Mouse (Mus musculus): ENCODE data around the gene Gm28434. TPM values are rescaled to one million over a fixed set of nuclear protein-coding genes. Genes with fewer than 3 reads are reported as not detected.

The Gm28434 gene
- polyA plus RNA-seq (2012; rRNA removed): not detected in 2 replicates

DNA sequence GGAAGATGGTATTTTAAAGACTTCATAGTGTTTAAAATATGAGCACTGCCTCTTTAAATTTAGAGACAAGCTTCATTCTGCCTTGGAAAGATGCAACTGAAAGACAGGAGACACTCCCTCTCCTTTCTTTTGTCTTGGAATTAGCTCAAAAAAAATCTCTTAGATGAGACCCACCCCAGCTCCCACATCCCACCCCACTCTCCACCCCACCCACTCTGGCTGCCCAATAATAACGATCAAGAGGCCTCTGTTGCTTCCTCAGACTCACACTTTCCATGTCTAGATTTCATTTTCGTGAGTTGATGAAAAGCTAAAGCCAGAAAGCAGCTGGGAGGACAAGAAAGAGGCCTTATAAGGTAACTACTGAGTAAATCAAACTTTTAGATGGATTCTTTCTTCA lies at the start of gene Gm28434, which contains the start of gene 2310003L06Rik:
Gene Gm28434, plus strand, starts transcription at position 317 of the 400 bp plus-strand sequence.
Gene 2310003L06Rik, plus strand, starts transcription at position 259 of the 400 bp plus-strand sequence.
- no peak for DNase-seq (ENCODE audit: low read depth)

- no peak for DNase-seq (ENCODE audit: low read depth)
Observed at GRCm38 (mm10) chr5:87925372-87925771, 43.9 kb upstream of the Gm28434 start, which contains the start of gene Csn3. TSS of gene Csn3 (plus strand) at chr5:87925579.

DNA sequence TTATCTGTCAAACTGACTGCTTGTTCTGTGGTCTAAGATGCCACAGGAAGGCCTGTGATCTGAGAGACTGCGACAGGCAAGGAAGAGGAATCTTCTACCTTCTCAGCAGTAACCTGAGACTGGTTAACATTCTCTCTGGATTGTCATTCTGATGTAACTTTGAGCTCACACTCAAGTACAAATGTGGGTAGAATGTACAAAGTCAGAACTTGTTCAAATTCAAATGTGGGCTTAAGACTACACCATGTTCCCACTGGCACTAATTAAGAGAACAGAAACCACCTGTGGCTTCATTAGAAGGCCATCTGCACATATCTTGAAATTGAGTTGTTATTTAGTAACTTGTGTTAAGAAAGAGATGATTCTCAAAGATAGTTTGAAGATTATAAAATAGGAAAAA lies 37.7 kb upstream of the Gm28434 start:
- no peak for DNase-seq (ENCODE audit: low read depth)

DNA sequence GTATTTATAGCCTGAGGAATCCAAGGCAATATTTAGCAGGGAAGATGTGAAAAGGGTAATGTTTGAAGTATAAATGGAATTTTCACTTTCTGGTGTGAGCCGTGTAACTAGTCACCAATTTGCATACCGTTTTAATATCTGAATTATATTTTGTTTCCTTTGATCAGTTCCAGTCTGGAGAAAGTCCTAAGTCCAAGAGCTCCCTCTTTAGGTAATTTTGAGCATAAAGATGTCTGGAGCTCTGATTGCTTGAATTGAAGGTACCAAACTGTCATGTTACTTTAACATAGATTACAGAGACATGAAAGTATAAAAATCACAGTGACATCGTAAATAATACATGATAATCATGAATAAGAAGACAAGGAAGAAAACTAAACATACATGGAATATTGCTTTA lies 28.6 kb upstream of the Gm28434 start:
- no peak for DNase-seq (ENCODE audit: low read depth)

DNA sequence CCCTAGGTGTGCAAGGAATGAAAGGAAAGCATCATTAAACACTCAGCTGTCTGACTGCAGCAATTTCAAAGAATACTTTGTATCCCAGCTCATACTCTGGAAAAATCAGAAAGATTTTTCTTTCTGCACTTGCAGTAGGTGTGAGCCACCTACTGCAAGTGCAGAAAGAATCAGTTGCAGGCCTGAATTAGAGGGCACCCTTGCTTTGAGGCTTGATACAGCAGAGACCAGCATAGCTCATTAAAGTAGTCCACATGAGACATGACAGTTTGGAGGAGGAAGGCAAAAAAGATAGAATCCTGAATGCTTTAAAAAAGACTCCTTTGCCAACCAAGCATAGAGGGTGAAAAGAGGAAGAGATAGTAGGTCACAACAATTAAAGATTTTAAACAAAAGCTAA lies 26.8 kb upstream of the Gm28434 start:
- DNase-seq (ENCODE audit: low read depth): no peak

DNA sequence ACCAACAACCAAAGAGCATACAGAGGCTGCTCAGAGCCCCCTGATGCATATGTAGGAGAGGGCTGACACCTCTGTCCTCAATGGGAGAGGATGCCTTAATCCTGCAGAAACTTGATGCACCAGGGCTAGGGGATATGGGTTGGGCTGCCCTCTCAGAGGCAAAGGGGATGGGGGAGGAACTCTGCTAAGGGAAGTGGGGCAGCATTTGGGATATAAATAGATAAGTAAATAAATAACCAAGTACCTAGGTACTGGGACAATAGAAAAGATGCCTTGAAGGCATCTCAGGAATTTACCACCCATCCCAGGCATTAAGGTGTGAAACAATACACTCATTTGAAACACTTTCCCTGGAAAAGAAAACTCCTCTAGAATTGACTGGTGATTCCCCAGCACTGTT lies 17.5 kb upstream of the Gm28434 start:
- DNase-seq (ENCODE audit: low read depth): no peak

DNA sequence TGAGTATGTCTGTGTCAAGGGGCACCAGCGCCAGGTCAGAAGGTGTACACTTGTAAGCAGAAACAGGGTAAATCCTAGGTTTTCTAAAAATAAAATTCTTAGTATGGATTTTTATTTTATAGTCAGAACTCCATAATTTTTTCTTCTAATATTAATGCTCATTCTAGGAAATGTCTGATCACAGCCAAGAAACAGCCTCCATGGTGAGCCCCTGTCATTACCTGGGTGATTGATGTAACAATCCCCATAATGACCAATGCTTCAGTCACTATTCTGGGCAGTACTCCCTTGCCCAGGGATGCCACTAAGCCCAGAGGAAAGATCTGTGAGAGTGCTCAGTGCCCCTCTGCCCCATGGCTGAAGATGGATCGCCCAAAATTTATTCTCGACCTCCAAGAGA lies 9.8 kb downstream of the Gm28434 start, which contains the start of gene Cabs1:
Gene Cabs1, plus strand, starts transcription at position 301 of the 400 bp plus-strand sequence.
- no peak for DNase-seq (ENCODE audit: low read depth)

- no peak for DNase-seq (ENCODE audit: low read depth)
Observed at GRCm38 (mm10) chr5:87982468-87983214, 13.3 kb downstream of the Gm28434 start.

GRCm38 (mm10) chr5:88002249-88002648 lies 32.9 kb downstream of the Gm28434 start, which contains the start of gene Smr3a:
TSS of gene Smr3a (plus strand) at chr5:88002549.
- no peak for DNase-seq (ENCODE audit: low read depth)

DNA sequence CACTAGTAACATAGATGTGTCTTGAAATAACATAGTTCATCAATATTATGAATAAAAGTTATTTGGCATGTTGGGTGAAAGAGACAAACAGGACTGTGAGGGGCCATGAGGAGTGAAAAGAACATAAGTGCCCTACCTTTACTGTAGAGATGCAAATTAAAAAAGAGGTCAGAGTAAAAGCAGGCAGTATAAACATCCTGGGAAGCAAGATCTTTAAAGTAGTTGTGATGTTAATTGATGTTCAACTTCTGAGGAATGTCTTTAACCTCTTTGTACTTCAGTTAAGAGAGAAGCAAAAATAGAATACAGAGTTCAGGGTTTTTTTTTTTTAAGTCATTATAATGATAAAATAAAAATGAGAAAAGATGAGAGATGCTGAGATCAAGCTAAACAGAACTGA lies 35.9 kb downstream of the Gm28434 start:
- no peak for DNase-seq (ENCODE audit: low read depth)

Other genes with a start within 250 kb of the Gm28434 start
- gene Csn1s2a, start 194.9 kb upstream of the Gm28434 start, polyA plus RNA-seq (2012; rRNA removed): not detected in 2 replicates
- gene Csn1s2b, start 161.4 kb upstream of the Gm28434 start, polyA plus RNA-seq (2012; rRNA removed): not detected in 2 replicates
- 7.4 and 10.8 TPM in 2 replicates for gene Prr27, start 143.8 kb upstream of the Gm28434 start, polyA plus RNA-seq (2012; rRNA removed)
- 27.9 and 74.2 TPM in 2 replicates for gene Odam, start 84.5 kb upstream of the Gm28434 start, polyA plus RNA-seq (2012; rRNA removed)
- not detected in 2 replicates for gene Csn3, start 43.9 kb upstream of the Gm28434 start, polyA plus RNA-seq (2012; rRNA removed)
- gene 2310003L06Rik, start 58 bp upstream of the Gm28434 start, polyA plus RNA-seq (2012; rRNA removed): not detected in 2 replicates
- 0.72 and 1.2 TPM in 2 replicates for gene Cabs1, start 9.9 kb downstream of the Gm28434 start, polyA plus RNA-seq (2012; rRNA removed)
- not detected in 2 replicates for gene Smr3a, start 33.0 kb downstream of the Gm28434 start, polyA plus RNA-seq (2012; rRNA removed)
- not detected in 2 replicates for gene Smr2, start 117.0 kb downstream of the Gm28434 start, polyA plus RNA-seq (2012; rRNA removed)
- not detected in 2 replicates for gene Gm11116, start 142.0 kb downstream of the Gm28434 start, polyA plus RNA-seq (2012; rRNA removed)
- not detected in 2 replicates for gene Gm11115, start 184.6 kb downstream of the Gm28434 start, polyA plus RNA-seq (2012; rRNA removed)

Data from gonadal fat pad, adult 2 months (tissue).